In genomic region chr6:107380621-107381020, GRCm38 (mm10) we compare ENCODE assay signal across 18 mouse cellular contexts.
DNase-seq lines count a peak whose midpoint lies in the region; ATAC-seq lines count a peak whose summit lies in the region.
"Had no signal": no experiment of that assay in that cellular context is flagged by ENCODE, and none has a peak within 500 bp of the region (broad histone marks: within the 10 kb centered on the region; RNA-seq: fewer than 3 reads in every experiment).

No protein-coding gene starts in this region.

- 0 out of 2 replicates have a peak, but pooled peaks have one; percentile 24 for ATAC-seq in cerebellum, adult (ENCODE audit: insufficient number of reproducible peaks, low FRiP score, low TSS enrichment)
- ATAC-seq: activated CD4-positive, CD25-positive, alpha-beta regulatory T cell, adult 4 months; CD4-positive, CD25-positive, alpha-beta regulatory T cell, adult 4 months; Patski had no signal

- no peak for DNase-seq in cerebellum, postnatal 36 days
- DNase-seq in cerebellum, postnatal 10 days = peak; percentile 52 to 59
- DNase-seq in cerebellum, adult 9-10 months = no peak
- peak; percentile 15 to 36 for DNase-seq in cerebellum, postnatal 14 days
- DNase-seq in cerebellum, adult 8-10 months = no peak
- DNase-seq: adrenal gland, adult 2 months; adrenal gland, adult 8-10 months; adrenal gland, postnatal 10 days; adrenal gland, postnatal 14 days; adrenal gland, postnatal 25 days; adrenal gland, postnatal 36 days; B cell, adult 2 months; cerebellum, adult 11 months; cerebellum, adult 11-12 months had no signal

Comparison
In these comparisons a context has a peak if more than half of its experiments do, and no peak if none do; other contexts are left out.
1. DNase-seq: peak in cerebellum, postnatal 10 days (2 of 2) and cerebellum, postnatal 14 days (2 of 2); none in cerebellum, postnatal 36 days (0 of 2), cerebellum, adult 9-10 months (single experiment) and cerebellum, adult 8-10 months (single experiment).